10 mouse cellular contexts compared by ENCODE assay signal in genomic region chr11:117392251-117392650, GRCm38 (mm10).
DNase-seq lines count a peak whose midpoint lies in the region; ATAC-seq and TF ChIP-seq lines count a peak whose summit lies in the region.
"Had no signal": no experiment of that assay in that cellular context is flagged by ENCODE, and none has a peak within 500 bp of the region (broad histone marks: within the 10 kb centered on the region; RNA-seq: fewer than 3 reads in every experiment).

No protein-coding gene starts in this region.

- no peaks in the 10 kb centered on the region for H3K4me1 ChIP-seq in intestine, postnatal 0 days (replicated peaks; ENCODE audit: control insufficient read depth, insufficient read depth, low read length)
- peaks cover 20% of the 10 kb centered on the region for H3K4me1 ChIP-seq in intestine, embryonic 15.5 days (replicated peaks)
- H3K4me1 ChIP-seq in bone marrow, adult 2 months (ENCODE audit: control insufficient read depth, insufficient read depth, low read length): peaks cover 2% of the 10 kb centered on the region; the same call in 1 of the 2 replicates
- peaks cover 21% of the 10 kb centered on the region for H3K4me1 ChIP-seq in forebrain, embryonic 15.5 days
- peaks cover 35% of the 10 kb centered on the region for H3K4me1 ChIP-seq in heart, embryonic 12.5 days (replicated peaks)

- no peak overlapping the region for H3K27ac ChIP-seq in intestine, postnatal 0 days (ENCODE audit: low read depth, low read length)
- no peak overlapping the region for H3K27ac ChIP-seq in intestine, embryonic 15.5 days
- no peak overlapping the region for H3K27ac ChIP-seq in bone marrow, adult 2 months (ENCODE audit: control insufficient read depth, insufficient read depth, low read depth, low read length, poor library complexity)
- no peak overlapping the region for H3K27ac ChIP-seq in forebrain, embryonic 15.5 days (replicated peaks)
- H3K27ac ChIP-seq in heart, embryonic 12.5 days (ENCODE audit: poor library complexity, severe bottlenecking): no peak overlapping the region
- H3K27ac ChIP-seq: hindbrain, embryonic 15.5 days had no signal

- peak; percentile 36 to 71 for DNase-seq in spleen, postnatal 4 days (ENCODE audit: low spot score in 2 of 2)
- DNase-seq in spleen, postnatal 36 days (ENCODE audit: low spot score in 2 of 2): no peak
- DNase-seq in thymus, postnatal 25 days: peak; percentile 49
- DNase-seq: gastrocnemius, postnatal 10 days had no signal

- peaks cover 23% of the 10 kb centered on the region for H3K27me3 ChIP-seq in intestine, postnatal 0 days (replicated peaks; ENCODE audit: control insufficient read depth, insufficient read depth, low read length)
- peaks cover 20% of the 10 kb centered on the region for H3K27me3 ChIP-seq in intestine, embryonic 15.5 days (replicated peaks)
- no peaks in the 10 kb centered on the region for H3K27me3 ChIP-seq in forebrain, embryonic 15.5 days
- H3K27me3 ChIP-seq in heart, embryonic 12.5 days (replicated peaks): peaks cover 38% of the 10 kb centered on the region
- H3K27me3 ChIP-seq: hindbrain, embryonic 15.5 days had no signal

- H3K36me3 ChIP-seq in intestine, postnatal 0 days (ENCODE audit: control insufficient read depth, insufficient read depth): no peaks in the 10 kb centered on the region
- H3K36me3 ChIP-seq in intestine, embryonic 15.5 days: no peaks in the 10 kb centered on the region
- no peaks in the 10 kb centered on the region for H3K36me3 ChIP-seq in forebrain, embryonic 15.5 days
- H3K36me3 ChIP-seq in heart, embryonic 12.5 days: no peaks in the 10 kb centered on the region
- H3K36me3 ChIP-seq: hindbrain, embryonic 15.5 days had no signal

- 76% methylated on average over 2 of the region's 2 CpGs for WGBS in intestine, postnatal 0 days
- WGBS in intestine, embryonic 15.5 days: 85% methylated on average over 2 of the region's 2 CpGs
- WGBS in bone marrow, adult 2 months: 72% methylated on average over 2 of the region's 2 CpGs
- WGBS in forebrain, embryonic 15.5 days: 79% methylated on average over 2 of the region's 2 CpGs
- WGBS in heart, embryonic 12.5 days: 71% methylated on average over 2 of the region's 2 CpGs

- H3K9ac ChIP-seq in intestine, postnatal 0 days (ENCODE audit: low read depth, low read length): no peak overlapping the region
- no peak overlapping the region for H3K9ac ChIP-seq in intestine, embryonic 15.5 days
- H3K9ac ChIP-seq in forebrain, embryonic 15.5 days (replicated peaks): no peak overlapping the region
- H3K9ac ChIP-seq in heart, embryonic 12.5 days: no peak overlapping the region
- H3K9ac ChIP-seq: hindbrain, embryonic 15.5 days had no signal

- H3K4me3 ChIP-seq in intestine, postnatal 0 days (ENCODE audit: low read depth, low read length): no peak overlapping the region
- no peak overlapping the region for H3K4me3 ChIP-seq in intestine, embryonic 15.5 days (replicated peaks)
- H3K4me3 ChIP-seq in bone marrow, adult 2 months (replicated peaks; ENCODE audit: control insufficient read depth, low read depth, low read length): no peak overlapping the region
- H3K4me3 ChIP-seq in forebrain, embryonic 15.5 days: no peak overlapping the region
- H3K4me3 ChIP-seq in heart, embryonic 12.5 days: no peak overlapping the region
- H3K4me3 ChIP-seq: hindbrain, embryonic 15.5 days had no signal

- peak; percentile 66 for TF ChIP-seq CTCF in intestine, postnatal 0 days (IDR thresholded peaks at IDR 0.05; ENCODE audit: low read depth)
- TF ChIP-seq CTCF in bone marrow, adult 2 months (IDR thresholded peaks at IDR 0.05; ENCODE audit: control insufficient read depth, insufficient read depth, low read length): peak; percentile 67

- H3K4me2 ChIP-seq in intestine, postnatal 0 days (replicated peaks; ENCODE audit: low read depth): no peak overlapping the region
- no peak overlapping the region for H3K4me2 ChIP-seq in intestine, embryonic 15.5 days (replicated peaks)
- H3K4me2 ChIP-seq in forebrain, embryonic 15.5 days (replicated peaks): no peak overlapping the region
- H3K4me2 ChIP-seq in heart, embryonic 12.5 days: no peak overlapping the region
- H3K4me2 ChIP-seq: hindbrain, embryonic 15.5 days had no signal

- ATAC-seq in intestine, postnatal 0 days: no peak
- ATAC-seq in intestine, embryonic 15.5 days: no peak
- no peak for ATAC-seq in forebrain, embryonic 15.5 days (replicated peaks)
- ATAC-seq in heart, embryonic 12.5 days (ENCODE audit: insufficient number of reproducible peaks, low FRiP score): no peak

- no peak for TF ChIP-seq POLR2A in bone marrow, adult 2 months (IDR thresholded peaks at IDR 0.05; ENCODE audit: borderline replicate concordance, control insufficient read depth, low read depth, low read length)

- H3K9me3 ChIP-seq in intestine, postnatal 0 days (ENCODE audit: control insufficient read depth): no peaks in the 10 kb centered on the region
- H3K9me3 ChIP-seq in intestine, embryonic 15.5 days: no peaks in the 10 kb centered on the region
- H3K9me3 ChIP-seq in forebrain, embryonic 15.5 days: no peaks in the 10 kb centered on the region
- H3K9me3 ChIP-seq in heart, embryonic 12.5 days (replicated peaks): no peaks in the 10 kb centered on the region
- H3K9me3 ChIP-seq: hindbrain, embryonic 15.5 days had no signal

Comparison
In these comparisons a context has a peak if more than half of its experiments do, and no peak if none do; other contexts are left out.
1. DNase-seq: peak in spleen, postnatal 4 days (2 of 2) and thymus, postnatal 25 days (single experiment); none in spleen, postnatal 36 days (0 of 2).